Mouse (Mus musculus): ENCODE results near the gene Gab2. TPM values are rescaled to one million over a fixed set of nuclear protein-coding genes. Genes with fewer than 3 reads are reported as not detected.
A peak's percentile ranks its signal among the peaks of the same experiment; 100 is the strongest.

Gene Gab2
- polyA plus RNA-seq, 1 experiment: 33.8 TPM

DNA sequence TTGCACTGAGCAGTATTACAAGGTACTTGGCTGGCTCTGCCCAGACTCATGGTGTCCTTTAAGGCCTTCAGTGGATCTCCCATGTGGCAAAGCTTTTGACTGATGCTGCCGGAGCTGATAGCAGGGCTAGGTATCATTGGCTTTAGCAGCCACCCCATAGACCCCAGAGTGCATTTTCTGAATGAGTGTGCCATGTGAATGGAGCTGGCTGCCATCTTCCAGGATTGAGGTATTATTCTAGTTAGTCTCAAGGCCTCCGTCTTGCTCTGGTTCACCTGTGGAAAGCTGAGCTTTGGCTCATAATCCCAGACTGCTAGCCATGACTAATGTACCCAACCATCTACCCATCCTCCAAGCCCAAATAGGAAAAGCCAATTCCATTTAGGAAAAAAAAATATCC lies 225.4 kb downstream of the Gab2 start:
- TF ChIP-seq POLR2A (IDR thresholded peaks at IDR 0.05; ENCODE audit: borderline replicate concordance, extremely low read depth, insufficient read depth, insufficient read length, poor library complexity, severe bottlenecking) (no peak), CTCF (IDR thresholded peaks at IDR 0.05; ENCODE audit: borderline replicate concordance, extremely low read depth, insufficient read depth, insufficient read length) (no peak)
- DNase-seq (ENCODE audit: low read depth): no peak

DNA sequence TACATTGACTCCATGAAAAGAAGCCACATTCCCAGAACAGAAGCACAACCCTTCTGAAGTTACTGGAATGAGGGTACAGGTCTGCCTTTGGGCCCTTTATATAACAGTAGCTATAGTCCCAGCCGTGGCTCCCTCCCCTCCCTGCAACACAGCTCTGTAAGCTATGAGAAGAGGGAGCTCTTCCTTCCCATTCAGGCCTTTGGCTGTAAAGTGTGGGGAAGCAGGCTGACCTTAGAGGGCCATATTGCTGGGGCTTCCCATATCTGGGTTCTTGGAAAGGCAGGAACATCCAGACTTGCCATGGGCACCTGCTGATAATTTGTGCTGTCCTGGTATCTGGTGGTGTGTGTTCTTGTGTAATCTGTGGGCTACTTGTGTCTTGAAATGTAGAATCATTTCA lies 226.2 kb downstream of the Gab2 start:
- DNase-seq (ENCODE audit: low read depth): no peak
- TF ChIP-seq CTCF (IDR thresholded peaks at IDR 0.05; ENCODE audit: borderline replicate concordance, extremely low read depth, insufficient read depth, insufficient read length): no peak
- no peak for TF ChIP-seq POLR2A (IDR thresholded peaks at IDR 0.05; ENCODE audit: borderline replicate concordance, extremely low read depth, insufficient read depth, insufficient read length, poor library complexity, severe bottlenecking)

DNA sequence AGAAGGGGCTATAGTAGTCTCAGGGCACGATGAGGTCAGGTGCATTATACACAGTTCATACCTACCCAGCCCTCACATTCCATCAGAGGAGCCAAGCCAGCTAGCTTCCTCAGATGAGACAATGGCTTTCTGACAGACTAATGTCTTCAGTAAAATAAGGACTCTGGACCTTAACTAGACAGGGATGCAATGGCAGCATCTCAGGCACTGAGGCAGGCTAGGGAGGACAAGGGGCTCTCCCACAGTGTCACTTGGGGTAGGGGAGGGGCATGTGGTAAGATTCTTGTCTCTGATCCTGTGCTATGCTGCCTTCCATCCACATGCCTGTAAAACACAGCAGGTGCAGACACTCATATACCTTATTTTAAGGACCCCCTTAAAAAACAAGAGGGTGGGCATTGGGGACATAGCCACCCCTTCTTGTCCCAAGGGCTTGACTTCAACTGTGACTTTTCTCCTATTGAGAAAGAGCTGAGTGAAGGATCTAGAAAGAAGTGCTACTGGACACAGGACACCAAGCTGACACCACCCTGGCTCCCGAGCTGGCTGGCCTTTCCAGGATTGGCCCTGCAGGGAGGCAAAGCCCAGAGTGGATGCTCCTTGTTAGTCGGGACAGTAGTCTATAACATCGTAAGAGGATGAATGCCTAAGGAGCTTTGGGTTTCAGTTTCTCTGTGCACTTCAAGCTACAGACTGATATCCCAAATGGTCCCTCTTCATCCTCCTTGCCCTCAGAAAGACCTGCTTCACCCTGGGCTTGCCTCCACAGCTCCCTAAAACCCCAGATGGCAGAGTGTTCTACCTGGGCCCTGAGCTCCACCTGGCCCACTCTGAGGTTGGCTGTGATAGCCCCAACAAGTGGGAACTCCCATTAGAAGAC lies 228.3 kb downstream of the Gab2 start:
- TF ChIP-seq CTCF (IDR thresholded peaks at IDR 0.05; ENCODE audit: borderline replicate concordance, extremely low read depth, insufficient read depth, insufficient read length): no peak
- no peak for TF ChIP-seq POLR2A (IDR thresholded peaks at IDR 0.05; ENCODE audit: borderline replicate concordance, extremely low read depth, insufficient read depth, insufficient read length, poor library complexity, severe bottlenecking)
- DNase-seq (ENCODE audit: low read depth): no peak

DNA sequence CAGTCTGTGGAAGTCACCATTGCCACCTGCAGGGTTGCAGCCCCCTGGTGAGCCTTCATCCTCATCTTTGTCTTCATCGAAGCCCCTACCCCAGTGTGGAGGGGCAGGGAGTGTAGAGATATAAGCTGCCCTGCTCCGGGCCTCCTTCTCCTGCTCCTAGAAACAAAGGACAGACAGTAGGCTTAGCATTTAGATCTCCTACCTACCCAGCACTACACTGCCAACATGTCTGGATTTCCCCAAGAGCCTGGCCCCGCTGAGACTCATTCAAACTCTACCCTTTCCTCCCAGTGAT lies 228.9 kb downstream of the Gab2 start:
- no peak for TF ChIP-seq CTCF (IDR thresholded peaks at IDR 0.05; ENCODE audit: borderline replicate concordance, extremely low read depth, insufficient read depth, insufficient read length)
- no peak for TF ChIP-seq POLR2A (IDR thresholded peaks at IDR 0.05; ENCODE audit: borderline replicate concordance, extremely low read depth, insufficient read depth, insufficient read length, poor library complexity, severe bottlenecking)
- no peak for DNase-seq (ENCODE audit: low read depth)

DNA sequence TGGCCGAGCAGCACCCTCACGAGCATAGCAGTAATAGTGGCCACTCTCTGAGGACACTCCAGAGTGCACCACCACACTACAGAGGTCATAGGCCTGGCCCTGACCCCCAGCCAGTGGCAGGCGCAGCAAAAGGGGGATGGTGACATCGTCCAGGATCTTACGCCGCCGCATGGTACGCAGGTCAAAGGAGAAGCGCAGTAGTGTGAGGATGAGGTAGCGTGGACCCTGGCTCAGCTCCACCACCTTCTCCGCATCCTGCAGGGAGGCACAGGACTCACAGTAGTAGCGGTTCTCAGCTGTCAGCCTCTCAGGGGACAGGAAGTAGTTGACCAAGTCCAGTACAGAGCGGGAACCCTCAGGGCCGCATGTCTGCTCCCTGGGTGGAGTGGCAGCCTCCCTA lies 230.2 kb downstream of the Gab2 start:
- TF ChIP-seq CTCF (IDR thresholded peaks at IDR 0.05; ENCODE audit: borderline replicate concordance, extremely low read depth, insufficient read depth, insufficient read length): no peak
- no peak for TF ChIP-seq POLR2A (IDR thresholded peaks at IDR 0.05; ENCODE audit: borderline replicate concordance, extremely low read depth, insufficient read depth, insufficient read length, poor library complexity, severe bottlenecking)
- no peak for DNase-seq (ENCODE audit: low read depth)

DNA sequence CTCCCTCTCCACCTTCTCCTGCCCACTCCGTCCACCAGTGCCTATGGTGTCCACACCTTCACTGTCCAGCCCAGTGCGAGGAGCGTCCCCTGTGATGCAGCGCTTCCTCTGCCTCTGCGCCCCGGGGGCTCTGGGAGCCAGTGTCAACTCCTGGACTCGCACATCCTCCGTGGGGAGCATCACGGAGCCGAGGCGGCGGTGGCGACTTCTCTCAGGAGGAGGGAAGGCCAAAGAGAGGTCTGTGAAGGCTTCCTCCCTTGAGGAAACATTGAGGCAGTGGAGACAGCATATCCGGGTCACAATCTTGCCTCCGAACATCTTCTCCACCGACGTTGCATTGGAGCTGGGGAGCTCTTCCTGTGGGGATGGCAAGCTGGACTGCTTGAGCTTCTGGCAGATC lies 230.8 kb downstream of the Gab2 start:
- DNase-seq (ENCODE audit: low read depth): no peak
- no peak for TF ChIP-seq POLR2A (IDR thresholded peaks at IDR 0.05; ENCODE audit: borderline replicate concordance, extremely low read depth, insufficient read depth, insufficient read length, poor library complexity, severe bottlenecking)

DNA sequence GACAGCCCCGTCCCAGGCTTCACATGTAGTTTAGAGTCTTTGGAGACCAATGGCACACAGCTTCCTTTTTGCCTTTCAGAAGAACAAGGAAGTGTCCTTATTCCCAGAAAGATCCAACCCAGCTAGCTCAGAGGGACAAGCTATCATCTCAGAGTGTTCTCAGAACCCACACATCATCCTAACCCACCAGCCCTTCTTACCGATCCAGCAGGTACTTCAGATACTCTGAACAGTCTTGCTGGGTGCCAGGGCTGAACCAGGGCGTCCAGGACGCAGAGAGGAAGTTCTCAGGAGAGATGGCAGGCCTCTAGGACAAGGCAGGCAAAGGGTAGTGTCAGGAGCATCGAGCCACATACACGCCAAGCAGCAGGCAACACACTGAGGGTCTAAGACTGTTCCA lies 231.5 kb downstream of the Gab2 start:
- no peak for DNase-seq (ENCODE audit: low read depth)
- no peak for TF ChIP-seq CTCF (IDR thresholded peaks at IDR 0.05; ENCODE audit: borderline replicate concordance, extremely low read depth, insufficient read depth, insufficient read length)
- TF ChIP-seq POLR2A (IDR thresholded peaks at IDR 0.05; ENCODE audit: borderline replicate concordance, extremely low read depth, insufficient read depth, insufficient read length, poor library complexity, severe bottlenecking): no peak

DNA sequence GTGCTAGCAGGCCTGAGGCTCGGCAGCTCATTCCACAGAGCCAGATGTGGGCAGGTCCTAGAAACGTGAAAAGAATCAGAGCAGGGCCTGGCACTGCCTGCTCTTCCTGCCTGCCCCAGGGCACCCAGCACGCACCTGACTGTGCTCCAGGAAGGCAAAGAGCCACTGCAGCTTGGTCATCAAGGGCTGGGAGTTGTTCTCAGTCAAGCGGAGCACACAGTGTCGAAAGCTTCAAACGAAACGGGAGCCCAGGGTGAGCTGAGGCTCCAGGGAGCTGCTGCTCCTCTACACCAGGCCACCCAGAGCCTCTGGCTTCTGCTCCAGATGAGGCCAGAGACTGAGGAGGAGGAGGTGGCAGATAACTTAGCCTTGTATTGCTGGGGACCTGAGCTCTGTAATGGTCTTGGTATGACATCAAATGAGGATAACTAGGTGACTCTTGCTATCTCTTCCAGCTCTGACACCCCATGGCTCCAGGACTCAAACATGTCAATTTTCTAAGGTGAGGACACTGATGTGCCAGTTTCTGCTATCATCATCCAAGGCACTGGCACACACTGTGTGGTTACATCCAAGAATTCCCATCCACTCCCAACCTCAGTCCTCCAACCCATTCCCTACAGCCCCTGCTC lies 232.1 kb downstream of the Gab2 start:
- TF ChIP-seq CTCF (IDR thresholded peaks at IDR 0.05; ENCODE audit: borderline replicate concordance, extremely low read depth, insufficient read depth, insufficient read length) (no peak), POLR2A (IDR thresholded peaks at IDR 0.05; ENCODE audit: borderline replicate concordance, extremely low read depth, insufficient read depth, insufficient read length, poor library complexity, severe bottlenecking) (no peak)
- DNase-seq (ENCODE audit: low read depth): no peak

DNA sequence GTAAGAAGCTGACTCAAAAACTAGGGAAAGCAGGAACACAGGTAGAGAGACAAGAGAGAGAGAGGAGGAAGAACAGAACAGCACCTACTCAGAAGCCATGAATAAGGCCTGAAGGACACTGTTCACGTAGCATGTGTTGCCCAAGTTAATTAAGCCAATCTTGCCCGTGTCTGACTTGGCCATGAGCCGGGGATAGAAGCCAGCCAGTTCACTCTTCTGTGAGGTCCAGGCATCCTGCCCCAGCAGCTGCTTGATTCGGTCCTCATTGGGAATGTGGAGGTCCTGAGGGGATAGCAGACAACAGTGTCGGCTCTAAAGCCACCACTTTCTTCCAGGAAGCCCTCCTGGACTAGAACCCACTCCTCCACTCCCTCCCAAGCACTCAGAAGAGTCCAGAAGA lies 233.3 kb downstream of the Gab2 start:
- DNase-seq (ENCODE audit: low read depth): no peak
- TF ChIP-seq POLR2A (IDR thresholded peaks at IDR 0.05; ENCODE audit: borderline replicate concordance, extremely low read depth, insufficient read depth, insufficient read length, poor library complexity, severe bottlenecking) (no peak), CTCF (IDR thresholded peaks at IDR 0.05; ENCODE audit: borderline replicate concordance, extremely low read depth, insufficient read depth, insufficient read length) (no peak)

DNA sequence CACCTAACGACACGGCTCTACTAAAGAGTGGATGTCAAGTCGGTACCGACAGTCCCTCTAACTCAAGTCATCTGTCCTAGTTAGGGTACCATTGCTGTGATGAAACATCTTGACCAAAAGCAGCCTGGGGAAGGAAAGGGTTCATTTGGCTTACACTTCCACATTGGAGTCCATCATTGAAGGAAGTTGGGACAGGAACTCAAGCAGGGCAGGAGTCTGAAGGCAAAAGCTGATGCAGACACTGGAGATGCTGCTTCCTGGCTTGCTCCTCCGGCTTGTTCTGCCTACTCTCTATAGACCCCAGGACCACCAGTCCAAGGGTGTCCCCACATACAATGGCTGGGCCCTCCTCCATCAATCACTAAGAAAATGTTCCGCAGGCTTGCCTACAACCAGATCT lies 234.3 kb downstream of the Gab2 start:
- DNase-seq (ENCODE audit: low read depth): no peak
- TF ChIP-seq CTCF (IDR thresholded peaks at IDR 0.05; ENCODE audit: borderline replicate concordance, extremely low read depth, insufficient read depth, insufficient read length): no peak
- TF ChIP-seq POLR2A (IDR thresholded peaks at IDR 0.05; ENCODE audit: borderline replicate concordance, extremely low read depth, insufficient read depth, insufficient read length, poor library complexity, severe bottlenecking): no peak

DNA sequence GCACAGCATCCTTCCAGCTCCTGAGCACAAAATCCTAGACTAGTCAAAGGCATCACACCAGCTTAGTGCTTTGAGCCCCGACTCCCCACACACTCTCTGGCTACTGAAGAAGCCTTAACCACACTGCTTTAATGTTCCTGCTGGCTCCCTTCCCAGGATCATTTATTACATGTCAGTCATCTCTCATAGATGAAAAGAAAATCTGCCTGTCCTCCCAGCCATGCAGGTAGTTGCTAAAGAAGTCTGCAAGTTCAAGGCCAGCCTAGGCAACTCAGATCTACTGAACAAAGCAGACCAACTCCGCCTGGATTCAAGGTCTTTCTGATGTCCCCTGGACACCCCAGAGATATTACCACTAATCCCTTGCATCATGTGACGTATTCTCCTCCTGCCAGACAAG lies 236.3 kb downstream of the Gab2 start:
- DNase-seq (ENCODE audit: low read depth): peak; percentile 23
- no peak for TF ChIP-seq POLR2A (IDR thresholded peaks at IDR 0.05; ENCODE audit: borderline replicate concordance, extremely low read depth, insufficient read depth, insufficient read length, poor library complexity, severe bottlenecking)
- no peak for TF ChIP-seq CTCF (IDR thresholded peaks at IDR 0.05; ENCODE audit: borderline replicate concordance, extremely low read depth, insufficient read depth, insufficient read length)

DNA sequence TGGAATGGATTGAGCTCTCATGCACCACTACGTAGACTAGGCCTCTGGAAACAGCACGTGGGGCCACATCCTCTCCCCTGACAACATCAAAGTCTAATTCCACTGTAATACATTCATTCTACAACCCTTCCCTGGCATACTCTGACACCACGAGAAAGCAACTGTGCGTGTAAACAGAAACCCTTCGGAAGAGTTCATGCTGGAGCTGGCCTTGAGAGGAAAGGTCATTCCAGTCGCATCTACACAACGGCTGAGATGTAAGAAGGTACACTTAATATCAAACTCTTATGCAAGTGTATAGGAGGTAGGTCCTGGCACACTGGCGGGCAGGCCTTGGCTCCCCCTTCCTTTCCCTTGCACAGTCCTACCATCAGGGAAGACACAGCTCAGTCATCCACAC lies 243.0 kb downstream of the Gab2 start:
- no peak for TF ChIP-seq CTCF (IDR thresholded peaks at IDR 0.05; ENCODE audit: borderline replicate concordance, extremely low read depth, insufficient read depth, insufficient read length)
- no peak for TF ChIP-seq POLR2A (IDR thresholded peaks at IDR 0.05; ENCODE audit: borderline replicate concordance, extremely low read depth, insufficient read depth, insufficient read length, poor library complexity, severe bottlenecking)
- no peak for DNase-seq (ENCODE audit: low read depth)
